Mouse (Mus musculus): Measurements from ENCODE around the gene Hoxb13.

GRCm38 (mm10) chr11:96177546-96178174 is 16.5 kb upstream of the Hoxb13 start:
- TF ChIP-seq POLR2A (IDR thresholded peaks at IDR 0.05; ENCODE audit: low read depth, low read length), result no peak
- no peak for TF ChIP-seq CTCF (conservative IDR thresholded peaks at IDR 0.05; ENCODE audit: insufficient read depth, insufficient read length, low read depth, low read length)
